Mouse (Mus musculus) splenic B cell, adult 2 months (primary cell): ENCODE measurements around the gene Pno1.
"Not testable (repeated sequence)": the region's sequence is repeated elsewhere in the genome, so short reads cannot be mapped to it uniquely, and the experiment has no call there.

Source experiments
- DNase-seq: peaks from one replicate; pipeline ENCODE4 v3.0.0-alpha.2; 2011; ENCODE audit warnings: low read depth, low spot score
- H3K27me3 ChIP-seq: 2 replicates; pipeline ENCODE4 v1.6.1; 2012; ENCODE audit warnings: mild to moderate bottlenecking, low read length, moderate library complexity, mixed read lengths; ENCODE audit not compliant: control insufficient read depth, poor library complexity, insufficient read depth, severe bottlenecking
- H3K36me3 ChIP-seq: 2 replicates; pipeline ENCODE4 v1.6.1; 2012; ENCODE audit warnings: mild to moderate bottlenecking, low read length, moderate library complexity, mixed read lengths; ENCODE audit not compliant: control insufficient read depth, poor library complexity, insufficient read depth, severe bottlenecking

Pno1 gene

GRCm38 (mm10) chr11:17211258-17212140 lies at the start of gene Pno1:
Gene Pno1, minus strand, starts transcription at chr11:17211568.
- H3K27me3 ChIP-seq, result no peaks in the 10 kb centered on the region
- H3K36me3 ChIP-seq, result no peaks in the 10 kb centered on the region; the same call in 1 of the 2 replicates
- DNase-seq, result peak; percentile 97

GRCm38 (mm10) chr11:17257861-17258260 lies 46.5 kb upstream of the Pno1 start:
- H3K36me3 ChIP-seq, result no peaks in the 10 kb centered on the region
- no peaks in the 10 kb centered on the region for H3K27me3 ChIP-seq
- DNase-seq, result peak; percentile 68

DNA sequence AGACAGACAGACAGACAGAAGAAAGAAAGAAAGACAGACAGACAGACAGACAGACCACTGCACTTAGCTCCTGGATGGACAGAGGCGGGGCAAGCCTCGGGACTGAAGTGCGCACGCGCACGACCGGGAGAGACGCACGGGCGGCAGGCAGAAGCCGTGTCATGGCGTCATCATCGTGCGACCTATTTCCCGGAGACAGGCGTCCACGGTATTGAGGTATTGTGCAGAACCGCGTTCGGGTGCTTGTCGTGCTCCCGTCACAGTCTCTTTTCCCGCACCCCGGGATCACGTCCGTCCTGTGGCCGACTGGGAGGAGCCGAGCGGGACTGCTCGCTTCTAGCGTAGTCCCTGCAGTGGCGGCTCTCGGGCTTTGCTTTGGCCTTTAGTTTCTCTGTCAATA lies 46.1 kb upstream of the Pno1 start, which contains the start of gene C1d:
Gene C1d (plus strand): TSS at position 137 of the 400 bp plus-strand sequence.
- Histone ChIP-seq H3K27me3 (no peaks in the 10 kb centered on the region), H3K36me3 (no peaks in the 10 kb centered on the region)
- DNase-seq, result peak; percentile 97

DNA sequence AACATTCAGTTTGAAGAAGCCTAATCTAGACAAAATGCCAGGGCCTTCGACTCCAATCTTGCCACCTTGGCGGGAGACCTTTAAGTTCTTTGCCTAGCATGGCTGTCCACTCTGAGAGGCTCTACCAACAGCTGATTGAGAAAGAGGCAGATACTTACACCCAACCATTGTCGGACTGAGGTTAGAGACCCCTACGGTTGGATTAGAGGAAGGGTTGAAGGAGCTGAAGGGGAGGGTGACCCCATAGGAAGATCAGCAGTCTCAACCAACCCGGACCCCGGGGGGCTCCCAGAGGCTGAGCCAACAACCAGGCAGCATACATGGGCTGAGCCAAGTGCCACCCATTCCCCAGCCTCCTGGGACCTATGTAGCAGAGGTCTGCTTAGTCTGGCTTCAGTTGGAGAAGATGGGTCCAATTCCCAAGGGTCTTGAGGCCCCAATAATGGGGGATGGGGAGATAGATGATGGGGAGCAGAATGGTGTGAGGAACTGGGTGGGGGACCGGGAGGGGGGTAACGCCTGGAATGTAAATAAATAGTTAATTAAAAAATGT lies 45.5 kb upstream of the Pno1 start:
- no peaks in the 10 kb centered on the region for H3K27me3 ChIP-seq
- DNase-seq, result no peak
- H3K36me3 ChIP-seq, result no peaks in the 10 kb centered on the region

GRCm38 (mm10) chr11:17248715-17249114 lies 37.3 kb upstream of the Pno1 start:
- Histone ChIP-seq H3K36me3 (0 out of 2 replicates have a peak, but pooled peaks cover 2% of the 10 kb centered on the region), H3K27me3 (no peaks in the 10 kb centered on the region; the same call in 1 of the 2 replicates)
- DNase-seq, result no peak

DNA sequence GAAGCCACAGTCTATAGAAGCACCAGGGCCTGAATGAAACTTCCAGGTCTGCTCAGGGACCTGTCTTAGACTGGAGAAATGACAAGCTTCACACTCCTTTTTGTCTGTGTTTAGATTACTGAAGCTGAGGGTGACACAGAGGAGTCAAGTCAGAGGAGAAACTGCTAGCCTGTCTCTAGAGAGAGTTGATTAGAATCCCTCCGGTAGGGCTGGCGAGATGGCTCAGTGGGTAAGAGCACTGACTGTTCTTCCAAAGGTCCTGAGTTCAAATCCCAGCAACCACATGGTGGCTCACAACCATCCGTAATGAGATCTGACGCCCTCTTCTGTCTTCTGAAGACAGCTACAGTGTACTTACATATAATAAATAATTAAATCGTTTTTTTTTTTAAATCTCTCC lies 27.2 kb upstream of the Pno1 start:
- not testable (repeated sequence) for DNase-seq, H3K36me3 ChIP-seq, H3K27me3 ChIP-seq

DNA sequence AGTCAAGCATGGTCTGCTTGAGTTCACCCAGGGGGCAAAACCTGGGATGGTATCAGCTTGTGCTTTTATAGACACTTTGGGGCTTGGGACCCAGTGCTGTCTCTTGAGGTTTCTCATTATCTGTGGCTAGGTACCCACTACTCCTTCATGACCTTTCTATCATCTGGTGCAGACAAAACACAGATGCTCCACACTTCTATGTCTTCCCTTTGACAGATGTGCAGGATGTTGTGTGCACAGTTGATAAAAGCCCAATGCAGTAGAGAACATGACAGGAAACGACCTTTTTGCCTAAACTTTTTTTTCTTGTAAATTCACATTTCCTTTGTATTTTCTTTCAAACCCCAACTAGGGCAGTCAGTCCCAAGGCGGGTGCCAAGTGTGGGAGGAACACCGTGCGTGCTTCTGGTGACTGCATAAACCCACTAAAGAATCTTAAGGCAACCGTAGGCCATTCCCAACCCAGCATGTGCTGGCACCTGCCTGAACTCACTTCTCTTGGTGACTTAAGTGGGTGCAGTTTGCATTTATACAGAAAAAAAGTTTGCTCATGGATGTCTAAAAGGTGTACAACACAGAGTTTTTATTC lies 25.2 kb upstream of the Pno1 start:
- Histone ChIP-seq H3K36me3 (no peaks in the 10 kb centered on the region), H3K27me3 (no peaks in the 10 kb centered on the region)
- no peak for DNase-seq

GRCm38 (mm10) chr11:17232792-17233191 lies 21.4 kb upstream of the Pno1 start:
- H3K36me3 ChIP-seq, result peaks cover 4% of the 10 kb centered on the region; the same call in 1 of the 2 replicates
- no peaks in the 10 kb centered on the region for H3K27me3 ChIP-seq
- no peak for DNase-seq

- Histone ChIP-seq H3K36me3 (peaks cover 8% of the 10 kb centered on the region; the same call in 1 of the 2 replicates), H3K27me3 (no peaks in the 10 kb centered on the region)
- DNase-seq, result no peak
These were observed 9.8 kb upstream of the Pno1 start for GRCm38 (mm10) chr11:17221126-17221525.

- Histone ChIP-seq H3K36me3 (no peaks in the 10 kb centered on the region; the same call in 1 of the 2 replicates), H3K27me3 (no peaks in the 10 kb centered on the region)
- DNase-seq, result no peak
These were observed 4.1 kb upstream of the Pno1 start for GRCm38 (mm10) chr11:17215475-17215874.

- no peaks in the 10 kb centered on the region; the same call in 1 of the 2 replicates for H3K36me3 ChIP-seq
- no peak for DNase-seq
- no peaks in the 10 kb centered on the region for H3K27me3 ChIP-seq
These were observed 1.6 kb upstream of the Pno1 start for GRCm38 (mm10) chr11:17212903-17213509.

GRCm38 (mm10) chr11:17212141-17212495 lies 750 bp upstream of the Pno1 start:
- Histone ChIP-seq H3K27me3 (no peaks in the 10 kb centered on the region), H3K36me3 (no peaks in the 10 kb centered on the region; the same call in 1 of the 2 replicates)
- DNase-seq, result no peak

DNA sequence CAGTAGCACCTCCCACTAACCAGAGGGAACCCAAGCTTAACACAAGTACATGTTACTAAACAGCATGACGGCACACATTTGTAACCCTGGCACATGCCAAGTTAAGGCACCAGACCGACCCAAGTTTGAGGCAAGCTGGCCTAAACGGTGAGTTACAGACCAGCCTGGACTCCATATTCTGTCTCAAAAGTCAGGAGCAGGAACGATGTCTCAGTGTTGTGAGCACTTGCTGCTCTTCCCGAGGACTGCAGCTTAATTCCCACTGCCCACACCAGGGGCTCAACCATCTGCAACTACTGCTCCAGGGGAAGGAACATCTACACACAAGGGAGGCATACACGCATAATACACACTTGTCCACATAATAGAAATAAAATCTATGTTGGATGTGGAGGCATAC lies 8.9 kb downstream of the Pno1 start:
- Histone ChIP-seq H3K27me3 (no peaks in the 10 kb centered on the region), H3K36me3 (peaks cover 9% of the 10 kb centered on the region)
- no peak for DNase-seq

DNA sequence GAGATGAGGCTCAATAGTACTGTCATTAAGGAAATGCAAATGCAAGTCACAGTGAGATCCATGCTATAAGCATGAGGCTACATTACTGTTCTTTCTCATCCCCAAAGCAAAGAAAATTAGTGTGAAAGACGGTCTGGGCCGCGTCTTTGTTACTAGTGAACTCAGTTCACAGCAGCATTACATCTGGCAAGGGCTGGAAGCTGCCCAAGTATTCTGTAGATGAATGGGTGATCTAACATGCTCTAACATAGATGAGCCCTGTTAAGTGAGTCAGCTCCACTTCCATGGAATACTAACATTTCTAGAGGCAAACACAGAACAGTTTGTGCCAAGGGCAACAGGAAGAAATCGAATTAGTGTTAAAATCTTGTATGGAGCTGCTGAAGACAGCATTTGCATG lies 10.4 kb downstream of the Pno1 start:
- Histone ChIP-seq H3K36me3 (peaks cover 13% of the 10 kb centered on the region), H3K27me3 (no peaks in the 10 kb centered on the region)
- DNase-seq, result no peak
